Mouse (Mus musculus): Measurements from ENCODE around the gene Adora2b. TPM values are rescaled to one million over a fixed set of nuclear protein-coding genes. Genes with fewer than 3 reads are reported as not detected.

The Adora2b gene
- polyA plus RNA-seq (2015; fragmentation: Nextera tagmentation; extraction: Ambion mirVana), result 2.4 and 3.0 TPM in 2 replicates

- no peak within 1 kb of the TSS for H3K27ac ChIP-seq (ENCODE audit: low read length)
- ATAC-seq, result peak; percentile 88
- WGBS, result under 1% methylated on average over 69 of the region's 69 CpGs
Measured at GRCm38 (mm10) chr11:62248401-62249244, at the start of gene Adora2b. Adora2b (plus strand) TSS chr11:62248984.

GRCm38 (mm10) chr11:62200901-62201512 lies 47.8 kb upstream of the Adora2b start:
- no peak for ATAC-seq

More at GRCm38 (mm10) chr11:62248401-62249244, at the start of gene Adora2b:
- no peaks in the 10 kb centered on the region for H3K36me3 ChIP-seq (ENCODE audit: control insufficient read depth, insufficient read depth)
- peak within 1 kb of the TSS; percentile 53 for H3K9ac ChIP-seq (replicated peaks; ENCODE audit: low read depth, low read length)
- peaks cover 14% of the 10 kb centered on the region for H3K4me1 ChIP-seq (replicated peaks; ENCODE audit: control insufficient read depth, insufficient read depth, low read length)
- peak within 1 kb of the TSS; percentile 98 for H3K4me2 ChIP-seq (ENCODE audit: low read length)
- peaks cover 15% of the 10 kb centered on the region for H3K27me3 ChIP-seq (replicated peaks; ENCODE audit: control insufficient read depth, insufficient read depth, low read length)
- H3K4me3 ChIP-seq (replicated peaks; ENCODE audit: low read length), result peak within 1 kb of the TSS; percentile 68
- H3K9me3 ChIP-seq (ENCODE audit: control insufficient read depth, low read length), result no peaks in the 10 kb centered on the region

GRCm38 (mm10) chr11:62202645-62203044 lies 46.1 kb upstream of the Adora2b start:
- Histone ChIP-seq H3K9ac (replicated peaks; ENCODE audit: low read depth, low read length) (no peak overlapping the region), H3K9me3 (ENCODE audit: control insufficient read depth, low read length) (no peaks in the 10 kb centered on the region), H3K27ac (ENCODE audit: low read length) (no peak overlapping the region), H3K4me3 (replicated peaks; ENCODE audit: low read length) (no peak overlapping the region), H3K4me2 (ENCODE audit: low read length) (no peak overlapping the region), H3K36me3 (ENCODE audit: control insufficient read depth, insufficient read depth) (no peaks in the 10 kb centered on the region), H3K4me1 (replicated peaks; ENCODE audit: control insufficient read depth, insufficient read depth, low read length) (no peaks in the 10 kb centered on the region), H3K27me3 (replicated peaks; ENCODE audit: control insufficient read depth, insufficient read depth, low read length) (no peaks in the 10 kb centered on the region)
- ATAC-seq, result no peak
- 92% methylated on average over 1 of the region's 1 CpGs for WGBS

More at GRCm38 (mm10) chr11:62200901-62201512, 47.8 kb upstream of the Adora2b start:
- H3K36me3 ChIP-seq (ENCODE audit: control insufficient read depth, insufficient read depth), result no peaks in the 10 kb centered on the region
- no peak overlapping the region for H3K4me2 ChIP-seq (ENCODE audit: low read length)
- H3K9me3 ChIP-seq (ENCODE audit: control insufficient read depth, low read length), result no peaks in the 10 kb centered on the region
- H3K9ac ChIP-seq (replicated peaks; ENCODE audit: low read depth, low read length), result no peak overlapping the region
- no peak overlapping the region for H3K4me3 ChIP-seq (replicated peaks; ENCODE audit: low read length)
- no peak overlapping the region for H3K27ac ChIP-seq (ENCODE audit: low read length)
- WGBS, result 92% methylated on average over 5 of the region's 5 CpGs
- H3K27me3 ChIP-seq (replicated peaks; ENCODE audit: control insufficient read depth, insufficient read depth, low read length), result no peaks in the 10 kb centered on the region
- H3K4me1 ChIP-seq (replicated peaks; ENCODE audit: control insufficient read depth, insufficient read depth, low read length), result no peaks in the 10 kb centered on the region

GRCm38 (mm10) chr11:62209111-62209510 lies 39.7 kb upstream of the Adora2b start:
- H3K9me3 ChIP-seq (ENCODE audit: control insufficient read depth, low read length), result no peaks in the 10 kb centered on the region
- no peak overlapping the region for H3K4me3 ChIP-seq (replicated peaks; ENCODE audit: low read length)
- no peak overlapping the region for H3K4me2 ChIP-seq (ENCODE audit: low read length)
- no peaks in the 10 kb centered on the region for H3K27me3 ChIP-seq (replicated peaks; ENCODE audit: control insufficient read depth, insufficient read depth, low read length)
- H3K27ac ChIP-seq (ENCODE audit: low read length), result no peak overlapping the region
- 31% methylated on average over 2 of the region's 2 CpGs for WGBS
- 0 out of 2 replicates have a peak, but pooled peaks cover 3% of the 10 kb centered on the region for H3K4me1 ChIP-seq (replicated peaks; ENCODE audit: control insufficient read depth, insufficient read depth, low read length)
- H3K9ac ChIP-seq (replicated peaks; ENCODE audit: low read depth, low read length), result no peak overlapping the region
- no peak for ATAC-seq
- no peaks in the 10 kb centered on the region for H3K36me3 ChIP-seq (ENCODE audit: control insufficient read depth, insufficient read depth)

GRCm38 (mm10) chr11:62209891-62210290 lies 38.9 kb upstream of the Adora2b start:
- Histone ChIP-seq H3K36me3 (ENCODE audit: control insufficient read depth, insufficient read depth) (no peaks in the 10 kb centered on the region), H3K27me3 (replicated peaks; ENCODE audit: control insufficient read depth, insufficient read depth, low read length) (no peaks in the 10 kb centered on the region), H3K9me3 (ENCODE audit: control insufficient read depth, low read length) (no peaks in the 10 kb centered on the region), H3K4me3 (replicated peaks; ENCODE audit: low read length) (no peak overlapping the region), H3K9ac (replicated peaks; ENCODE audit: low read depth, low read length) (no peak overlapping the region), H3K4me2 (ENCODE audit: low read length) (no peak overlapping the region), H3K4me1 (replicated peaks; ENCODE audit: control insufficient read depth, insufficient read depth, low read length) (0 out of 2 replicates have a peak, but pooled peaks cover 3% of the 10 kb centered on the region), H3K27ac (ENCODE audit: low read length) (no peak overlapping the region)
- WGBS, result 51% methylated on average over 4 of the region's 4 CpGs
- ATAC-seq, result no peak

GRCm38 (mm10) chr11:62213384-62213989 lies 35.3 kb upstream of the Adora2b start:
- Histone ChIP-seq H3K27me3 (replicated peaks; ENCODE audit: control insufficient read depth, insufficient read depth, low read length) (no peaks in the 10 kb centered on the region), H3K9ac (replicated peaks; ENCODE audit: low read depth, low read length) (no peak overlapping the region), H3K4me3 (replicated peaks; ENCODE audit: low read length) (no peak overlapping the region), H3K4me1 (replicated peaks; ENCODE audit: control insufficient read depth, insufficient read depth, low read length) (0 out of 2 replicates have a peak, but pooled peaks cover 3% of the 10 kb centered on the region), H3K4me2 (ENCODE audit: low read length) (no peak overlapping the region), H3K27ac (ENCODE audit: low read length) (no peak overlapping the region), H3K36me3 (ENCODE audit: control insufficient read depth, insufficient read depth) (no peaks in the 10 kb centered on the region), H3K9me3 (ENCODE audit: control insufficient read depth, low read length) (no peaks in the 10 kb centered on the region)
- WGBS, result 93% methylated on average over 12 of the region's 12 CpGs
- ATAC-seq, result no peak

- Histone ChIP-seq H3K27me3 (replicated peaks; ENCODE audit: control insufficient read depth, insufficient read depth, low read length) (no peaks in the 10 kb centered on the region), H3K4me1 (replicated peaks; ENCODE audit: control insufficient read depth, insufficient read depth, low read length) (no peaks in the 10 kb centered on the region), H3K36me3 (ENCODE audit: control insufficient read depth, insufficient read depth) (no peaks in the 10 kb centered on the region), H3K4me3 (replicated peaks; ENCODE audit: low read length) (no peak overlapping the region), H3K27ac (ENCODE audit: low read length) (no peak overlapping the region), H3K9me3 (ENCODE audit: control insufficient read depth, low read length) (no peaks in the 10 kb centered on the region), H3K9ac (replicated peaks; ENCODE audit: low read depth, low read length) (no peak overlapping the region), H3K4me2 (ENCODE audit: low read length) (no peak overlapping the region)
- no peak for ATAC-seq
- WGBS, result 40% methylated on average over 2 of the region's 2 CpGs
Measured at GRCm38 (mm10) chr11:62215107-62215506, 33.7 kb upstream of the Adora2b start.

- H3K36me3 ChIP-seq (ENCODE audit: control insufficient read depth, insufficient read depth), result no peaks in the 10 kb centered on the region
- H3K9ac ChIP-seq (replicated peaks; ENCODE audit: low read depth, low read length), result no peak overlapping the region
- H3K27me3 ChIP-seq (replicated peaks; ENCODE audit: control insufficient read depth, insufficient read depth, low read length), result no peaks in the 10 kb centered on the region
- no peak overlapping the region for H3K4me2 ChIP-seq (ENCODE audit: low read length)
- ATAC-seq, result no peak
- WGBS, result 60% methylated on average over 6 of the region's 6 CpGs
- H3K4me1 ChIP-seq (replicated peaks; ENCODE audit: control insufficient read depth, insufficient read depth, low read length), result no peaks in the 10 kb centered on the region
- no peak overlapping the region for H3K4me3 ChIP-seq (replicated peaks; ENCODE audit: low read length)
- no peak overlapping the region for H3K27ac ChIP-seq (ENCODE audit: low read length)
- H3K9me3 ChIP-seq (ENCODE audit: control insufficient read depth, low read length), result no peaks in the 10 kb centered on the region
Measured at GRCm38 (mm10) chr11:62217751-62218150, 31.0 kb upstream of the Adora2b start.
